Mouse (Mus musculus) right cerebral cortex, postnatal 14 days (tissue): Measurements from ENCODE around the gene A630001G21Rik.

Experiments
- DNase-seq: peaks from one replicate; pipeline ENCODE4 v3.0.0; 2022

Gene A630001G21Rik

DNA sequence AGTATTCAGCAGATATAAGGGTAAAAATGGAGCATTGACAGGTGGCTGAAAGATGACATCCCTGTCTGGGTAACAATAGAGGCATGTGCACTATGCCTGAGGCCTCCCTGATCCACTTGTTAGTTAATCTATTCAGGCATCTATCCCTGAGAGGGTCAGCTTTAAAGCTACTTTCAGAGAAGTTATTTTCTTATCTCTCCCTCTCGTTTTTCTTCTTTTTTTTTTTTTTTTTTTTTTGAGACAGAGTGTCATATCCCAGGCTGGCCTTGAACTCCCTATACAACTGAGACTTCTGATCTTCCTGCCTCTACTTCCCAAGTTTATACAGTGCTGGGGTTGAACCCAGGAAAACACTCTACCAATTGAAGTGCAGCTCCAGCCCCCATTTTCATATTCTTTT is 10.7 kb downstream of the A630001G21Rik start:
- no peak for DNase-seq

DNA sequence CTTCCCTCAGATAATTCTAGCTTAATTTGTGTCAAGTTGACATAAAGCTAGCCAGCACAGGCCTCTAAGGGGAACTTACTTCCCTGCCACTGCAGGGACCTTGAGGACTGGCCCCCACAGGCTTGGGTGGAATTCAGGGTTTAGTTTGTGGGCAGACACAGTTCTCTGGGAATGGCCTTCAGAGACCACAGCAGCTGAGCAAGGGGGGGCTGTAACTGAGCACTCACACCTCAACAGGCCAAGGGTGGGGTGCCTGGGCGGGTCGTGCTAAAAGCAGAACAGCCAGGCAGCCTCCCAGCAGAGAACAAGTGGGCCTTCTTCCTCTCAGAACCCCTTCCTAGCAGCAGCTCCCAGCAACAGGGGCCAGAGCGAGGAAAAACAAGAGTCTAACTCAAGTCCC is 12.3 kb downstream of the A630001G21Rik start:
- no peak for DNase-seq

DNA sequence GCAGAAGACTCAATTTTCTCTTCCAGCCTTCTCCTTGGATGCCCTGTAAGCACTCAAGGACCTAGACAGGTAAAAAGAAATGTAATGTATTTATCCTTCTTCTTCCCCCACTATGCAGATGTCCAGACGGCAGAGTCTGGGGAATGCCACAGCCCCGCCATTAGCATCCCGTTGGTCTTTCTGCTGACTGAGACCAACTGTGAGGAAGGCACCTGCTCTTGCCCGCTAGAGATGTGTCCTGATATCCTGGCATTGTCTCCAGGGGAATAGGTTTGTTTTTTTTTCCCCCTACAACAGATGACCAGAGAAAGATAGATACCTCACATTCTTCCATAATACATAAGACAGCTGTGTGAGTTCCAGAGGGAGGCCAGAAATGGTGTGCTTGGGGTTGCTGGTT is 14.2 kb downstream of the A630001G21Rik start:
- DNase-seq = no peak

DNA sequence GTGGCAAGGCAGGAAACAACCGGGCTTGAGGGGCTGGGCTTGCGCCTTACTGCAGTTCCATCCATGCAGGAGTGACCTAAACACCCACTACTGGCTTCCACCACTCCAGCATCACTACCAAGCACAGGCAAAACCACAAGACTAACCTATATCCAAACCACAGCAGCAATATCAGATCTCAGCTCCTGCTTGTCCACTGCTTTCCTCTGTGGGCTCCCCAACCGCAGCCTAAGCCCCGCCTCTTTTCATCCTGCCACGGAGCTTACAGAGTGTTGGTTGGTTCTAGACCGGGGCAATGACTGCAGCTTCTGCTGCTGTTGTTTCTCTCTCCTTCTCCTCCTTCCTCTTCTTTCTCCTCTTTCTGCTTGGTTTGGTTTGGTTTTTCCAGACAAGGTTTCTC is 15.1 kb downstream of the A630001G21Rik start:
- no peak for DNase-seq

DNA sequence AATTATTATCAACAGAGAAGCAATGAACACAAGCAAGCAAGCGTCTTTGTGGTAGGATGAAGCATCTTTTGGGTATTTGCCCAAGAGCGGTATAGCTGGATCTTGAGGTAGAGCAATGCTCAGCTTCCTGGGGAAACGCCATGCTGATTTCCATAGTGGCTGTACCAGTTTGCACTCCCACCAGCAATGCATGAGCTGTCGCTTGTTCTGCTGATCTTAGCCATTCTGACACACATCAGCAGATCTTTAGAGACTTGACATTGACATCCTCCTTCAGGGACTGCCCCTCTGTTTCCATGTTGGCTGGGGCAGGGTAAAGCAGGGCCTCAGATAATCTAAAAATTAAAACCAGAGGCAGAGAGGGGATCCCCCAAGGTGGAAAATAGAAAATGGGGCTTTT is 16.8 kb downstream of the A630001G21Rik start:
- DNase-seq = no peak

DNA sequence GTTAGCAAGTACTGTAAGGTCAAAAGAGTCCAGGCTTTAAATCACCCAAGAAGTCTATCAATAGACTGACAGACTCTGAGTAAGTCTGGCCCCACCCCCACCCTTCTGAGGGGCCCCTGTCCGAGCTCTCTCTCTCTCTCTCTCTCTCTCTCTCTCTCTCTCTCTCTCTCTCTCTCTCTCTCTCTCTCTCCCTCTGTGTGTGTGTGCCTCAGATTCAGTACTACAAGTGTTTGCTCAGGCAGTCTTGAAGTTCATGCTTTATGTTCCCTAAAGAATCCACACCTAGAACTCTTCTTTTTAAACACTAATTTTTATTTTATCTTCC is 19.5 kb downstream of the A630001G21Rik start:
- no peak for DNase-seq

DNA sequence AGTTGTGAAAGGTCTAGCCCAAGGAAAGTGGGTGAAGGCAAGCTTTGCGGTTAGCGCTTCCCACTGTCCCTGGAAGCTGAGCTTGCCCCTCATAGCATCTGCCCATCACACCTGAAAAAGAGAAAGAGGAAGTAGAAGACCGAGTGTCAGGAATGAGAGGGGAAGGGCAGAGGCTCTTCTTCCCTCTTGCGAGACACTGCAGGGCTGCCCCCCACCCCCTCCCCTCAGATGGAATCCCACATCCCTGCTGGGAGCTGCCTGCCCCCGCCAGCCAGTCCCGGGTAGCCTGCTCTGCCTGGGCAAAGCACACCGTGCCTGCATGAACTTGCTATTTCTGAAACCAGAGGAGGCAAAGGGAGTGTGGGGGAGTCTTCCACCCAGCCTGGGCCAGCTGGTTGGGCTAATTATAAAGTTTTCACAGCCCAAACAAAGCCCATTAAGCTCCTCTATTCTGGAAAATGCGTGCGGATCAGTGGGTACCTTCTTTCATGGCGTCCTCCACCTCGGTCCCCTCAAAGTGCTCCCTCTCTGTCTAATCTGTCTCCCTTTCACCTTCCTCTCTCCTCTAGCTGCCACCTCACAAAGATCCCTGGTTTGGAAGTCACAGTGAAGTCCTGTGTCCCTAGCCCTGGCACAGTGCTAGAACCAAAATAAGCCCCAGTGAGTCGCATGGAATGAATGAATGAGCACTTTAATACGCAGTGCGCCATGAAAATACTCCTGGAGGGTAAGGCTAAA is 20.0 kb downstream of the A630001G21Rik start:
- DNase-seq = peak; percentile 19

DNA sequence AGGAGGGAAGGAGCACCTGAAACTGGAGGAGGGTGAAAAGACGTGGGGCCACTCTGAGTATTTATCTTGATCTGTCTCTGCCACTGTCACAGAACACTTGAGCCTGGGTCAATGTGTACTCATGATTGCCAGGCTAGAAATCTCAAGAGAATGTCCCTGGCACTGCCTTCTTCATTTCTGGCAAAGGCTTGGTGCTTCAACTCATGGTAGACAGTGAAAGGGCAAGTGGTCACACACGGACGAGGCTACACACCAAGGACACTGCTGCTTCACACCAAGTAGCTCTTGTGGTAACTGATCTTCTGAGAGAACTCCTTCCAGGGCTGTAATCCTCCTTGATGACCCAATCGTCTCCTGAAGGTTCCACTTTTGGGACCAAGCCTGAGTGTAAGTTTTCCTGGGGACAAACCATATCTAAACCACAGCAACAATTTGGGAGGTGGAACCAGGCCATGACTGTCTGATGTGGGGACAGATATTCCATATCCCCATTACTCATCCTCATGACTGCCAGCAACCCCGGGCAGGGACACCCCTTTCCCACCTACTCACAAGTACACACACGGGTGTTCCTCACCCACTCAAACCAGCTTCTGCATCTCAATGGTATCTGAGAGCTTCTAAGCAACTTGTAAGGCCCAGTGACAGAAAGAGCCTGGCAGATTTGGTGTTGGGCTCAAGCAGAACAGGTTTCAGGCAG is 20.8 kb downstream of the A630001G21Rik start:
- no peak for DNase-seq

DNA sequence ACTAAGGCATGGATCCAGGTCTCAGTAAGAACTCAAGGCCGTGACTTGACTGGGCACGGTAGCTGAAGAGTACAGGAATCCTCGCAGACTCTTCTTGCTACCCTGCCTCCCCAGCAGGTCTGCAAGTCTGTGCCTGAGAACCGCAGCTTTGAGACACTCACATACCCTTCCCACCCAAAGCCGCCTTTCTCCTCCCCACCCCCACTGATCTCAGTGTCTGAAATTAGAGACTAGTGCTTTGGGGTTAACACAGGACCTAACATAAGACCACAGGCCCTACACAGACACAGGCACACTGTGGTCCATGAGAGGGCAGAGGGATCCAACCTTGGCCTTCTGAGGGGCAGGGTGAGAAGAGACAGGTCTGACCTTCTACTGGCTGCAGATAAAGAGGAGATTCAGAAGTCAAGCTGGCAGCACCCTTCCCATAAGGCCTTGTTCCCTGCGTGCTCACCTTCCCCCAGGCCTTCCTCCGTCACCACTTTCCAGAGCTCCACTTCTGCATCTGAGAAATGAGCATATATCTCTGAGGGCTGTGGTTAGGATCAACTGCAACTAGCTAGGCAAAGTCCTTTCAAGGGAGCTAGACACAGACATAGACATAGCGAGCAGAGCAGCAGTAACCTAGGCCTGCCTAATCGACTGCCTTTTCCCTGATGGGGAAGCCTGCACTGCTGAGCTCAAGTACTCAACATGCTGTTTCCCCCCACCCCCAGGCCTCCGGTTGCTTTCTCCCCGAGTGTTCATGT is 26.3 kb downstream of the A630001G21Rik start:
- DNase-seq = no peak

DNA sequence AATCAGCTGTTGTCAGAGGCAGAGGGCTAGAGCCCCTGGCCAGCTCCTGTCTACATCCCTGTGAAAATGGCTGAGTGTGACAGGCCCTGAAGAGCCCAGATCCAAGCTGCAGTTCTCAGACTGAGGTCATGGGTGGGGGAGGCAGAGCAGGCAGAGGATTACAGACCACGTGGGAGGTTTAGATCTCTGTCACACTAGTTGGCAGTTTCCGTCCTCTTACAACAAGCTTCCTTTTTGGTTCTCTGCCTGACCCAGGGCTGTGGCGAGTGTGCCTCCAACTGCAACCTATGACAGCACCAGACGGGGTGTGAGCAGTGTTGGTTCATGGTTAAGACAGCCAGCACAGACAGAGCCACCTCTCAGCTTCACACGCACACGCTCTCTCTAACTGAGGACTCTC is 26.9 kb downstream of the A630001G21Rik start:
- DNase-seq = no peak

DNA sequence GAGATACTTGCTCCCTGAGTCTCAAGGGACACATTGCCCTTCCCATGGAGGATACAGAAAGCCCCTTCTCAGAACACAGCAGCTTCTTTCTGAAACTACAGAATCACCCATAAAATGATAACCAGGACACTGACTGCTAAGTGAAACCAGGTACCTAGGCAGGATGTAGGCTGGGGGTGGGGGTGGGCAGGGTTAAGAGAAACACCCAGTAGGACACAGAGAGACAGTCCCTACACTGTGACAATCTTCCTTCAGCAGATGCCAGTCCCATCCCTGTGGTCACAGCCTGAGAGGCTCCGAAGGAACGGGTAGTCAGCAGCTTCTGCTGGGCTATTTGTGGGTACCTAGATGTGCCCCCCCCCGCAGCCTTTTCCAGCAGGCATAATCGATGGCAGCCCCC is 27.8 kb downstream of the A630001G21Rik start:
- no peak for DNase-seq

DNA sequence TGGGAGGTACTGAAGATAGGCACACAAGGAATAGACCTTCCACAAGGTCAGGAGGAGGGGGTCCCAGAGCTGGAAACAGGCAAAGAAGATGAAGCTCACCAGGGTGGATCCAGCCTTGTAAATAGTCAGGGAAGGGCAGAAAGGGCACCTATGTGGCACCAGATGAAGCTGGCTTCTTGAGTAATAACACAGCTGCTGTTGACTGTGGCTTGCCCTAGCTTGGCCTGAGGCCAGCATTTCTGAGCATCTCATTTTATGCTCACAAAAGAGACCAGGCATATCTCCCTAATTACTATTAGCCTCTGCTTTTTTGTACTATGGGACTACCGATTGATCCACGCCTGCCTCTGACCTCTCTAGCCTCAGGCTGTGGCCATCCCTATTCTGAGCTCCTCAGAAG is 28.6 kb downstream of the A630001G21Rik start:
- no peak for DNase-seq

DNA sequence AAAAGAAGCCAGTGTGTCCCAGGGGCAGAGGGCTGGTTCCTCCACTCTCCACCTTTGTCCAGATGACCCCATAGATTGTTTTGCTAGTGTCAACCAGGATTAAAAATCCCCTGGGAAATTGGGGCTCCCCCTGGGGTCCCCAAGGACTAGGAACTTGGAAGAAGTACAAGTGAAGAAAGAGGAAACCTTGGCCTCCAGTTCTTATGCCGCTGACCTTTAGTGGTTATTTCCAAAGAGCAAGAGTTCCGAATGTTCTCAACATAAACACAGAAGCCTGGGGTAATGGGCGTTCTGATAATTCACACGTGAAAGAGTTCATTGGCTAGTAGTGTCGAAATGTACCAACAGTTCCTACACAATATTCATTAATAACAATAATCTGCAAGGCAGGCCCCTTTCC is 31.9 kb downstream of the A630001G21Rik start:
- no peak for DNase-seq

DNA sequence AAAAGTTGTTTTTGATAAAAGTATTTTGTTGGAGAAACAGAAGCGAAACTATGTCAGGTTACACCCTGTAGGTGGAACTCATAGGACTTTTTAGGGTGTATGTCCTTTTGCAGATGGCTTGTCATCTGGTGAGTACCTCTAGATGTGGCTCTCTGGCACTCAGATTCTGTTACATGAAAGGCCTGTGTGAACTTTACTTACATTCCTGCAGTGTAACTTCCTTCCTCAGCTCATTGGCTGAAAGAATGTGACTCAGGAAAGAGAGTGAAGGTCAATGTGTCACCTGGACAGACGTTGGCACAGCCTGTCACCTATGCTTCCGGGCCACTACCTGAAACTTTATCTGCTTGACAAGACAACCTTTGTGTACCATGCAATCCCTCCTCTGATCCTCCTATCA is 33.9 kb downstream of the A630001G21Rik start:
- no peak for DNase-seq

DNA sequence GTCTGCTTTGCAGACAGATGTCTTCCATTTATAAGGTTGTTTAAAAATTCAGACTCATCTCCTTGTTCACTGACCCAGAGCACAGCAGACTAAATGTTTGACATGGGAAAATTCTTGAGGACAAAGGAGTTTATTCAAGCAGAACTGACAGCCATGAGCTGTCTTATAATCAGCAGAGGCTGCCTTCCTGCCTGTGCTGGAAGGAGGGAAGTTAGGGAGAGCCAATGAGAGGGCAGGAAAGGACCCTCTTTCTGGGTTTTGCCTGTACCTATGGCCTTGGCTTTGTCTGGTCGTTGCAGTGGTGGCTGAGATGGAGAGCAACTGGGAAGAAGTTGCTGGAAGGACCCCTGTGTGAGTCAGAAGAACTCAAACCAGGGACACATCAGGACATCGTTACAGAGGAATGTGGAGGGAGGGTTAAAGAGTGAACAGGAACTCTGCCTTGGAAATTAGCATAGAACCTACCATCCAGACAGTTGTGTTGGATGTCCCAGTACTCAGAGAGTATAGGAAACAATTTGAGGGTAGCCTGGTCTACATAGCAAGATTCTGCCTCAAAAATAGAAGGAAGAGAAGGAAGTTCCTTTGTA is 35.4 kb downstream of the A630001G21Rik start:
- DNase-seq = no peak

DNA sequence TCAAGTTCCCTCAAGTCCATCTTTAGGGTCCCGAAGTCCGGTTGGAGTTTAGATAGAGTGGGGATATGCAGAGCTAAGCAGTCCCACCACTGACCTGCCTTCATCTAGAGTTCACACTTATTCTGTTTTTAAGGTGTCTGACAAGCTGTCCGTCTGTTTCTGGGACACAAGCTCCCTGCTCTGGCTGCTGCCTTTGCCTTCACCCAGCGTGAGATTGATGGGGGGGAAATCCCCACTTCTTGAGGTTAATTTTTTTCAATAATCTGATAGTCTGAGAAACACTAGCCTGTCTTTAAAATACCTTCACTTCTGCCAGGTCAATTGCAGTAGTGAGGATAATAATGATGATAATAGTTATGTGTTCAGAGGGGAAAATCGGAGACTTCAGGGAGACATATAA is 36.1 kb downstream of the A630001G21Rik start:
- no peak for DNase-seq

DNA sequence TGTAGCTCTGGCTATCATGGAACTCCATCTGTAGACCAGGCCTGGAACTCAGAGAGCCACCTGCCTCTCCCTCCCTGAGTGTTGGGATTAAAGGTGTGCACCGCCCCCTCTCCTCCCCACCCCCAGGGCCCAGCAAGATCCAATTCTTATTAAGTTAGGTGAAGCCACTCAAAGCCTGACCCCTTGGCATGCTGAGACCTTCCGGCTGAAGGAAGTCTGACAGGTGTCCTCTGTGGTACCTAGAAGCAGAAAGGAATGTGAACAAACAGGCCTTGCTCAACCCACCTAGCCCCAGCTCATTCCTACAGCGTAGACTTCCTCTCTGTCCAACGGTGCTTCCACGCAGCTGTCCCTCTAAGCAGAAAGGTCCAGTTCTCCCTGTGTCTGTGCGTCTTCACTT is 37.5 kb downstream of the A630001G21Rik start:
- no peak for DNase-seq

DNA sequence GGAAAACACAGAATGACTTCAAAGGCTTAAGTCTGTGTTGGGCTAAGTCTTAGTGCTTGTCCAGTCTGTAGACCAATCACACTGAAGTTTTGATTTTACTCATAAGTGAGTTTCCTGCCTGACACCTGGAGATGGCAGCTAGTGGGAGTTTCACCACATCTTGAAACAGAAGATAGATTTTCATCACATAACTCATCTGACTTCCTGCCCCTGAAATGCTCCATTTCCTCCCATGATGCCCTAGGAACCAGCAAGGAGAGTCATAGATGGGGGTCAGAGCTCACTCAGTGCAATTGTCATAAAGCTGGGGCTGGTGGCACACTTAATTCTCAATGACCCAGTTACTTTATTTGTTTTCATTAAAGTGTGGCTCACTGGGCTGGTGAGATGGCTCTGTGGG is 38.6 kb downstream of the A630001G21Rik start:
- DNase-seq = no peak

DNA sequence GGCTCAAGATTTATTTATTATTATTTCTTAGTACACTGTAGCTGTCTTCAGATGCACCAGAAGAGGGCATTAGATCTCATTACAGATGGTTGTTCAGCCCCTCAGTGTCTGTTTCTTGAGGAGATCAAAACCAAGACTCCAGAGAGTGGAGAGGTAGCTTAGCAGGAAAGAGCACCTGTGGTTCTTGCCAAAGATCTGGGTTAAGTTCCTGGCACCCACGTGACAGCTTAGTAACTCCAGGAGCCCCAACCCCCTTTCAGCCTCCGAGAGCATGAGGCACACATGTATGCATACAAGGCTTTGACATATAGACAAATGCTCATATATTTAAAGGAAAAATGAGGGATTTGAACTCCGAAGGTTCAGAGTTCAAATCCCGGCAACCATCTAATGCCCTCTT is 39.4 kb downstream of the A630001G21Rik start:
- no peak for DNase-seq

DNA sequence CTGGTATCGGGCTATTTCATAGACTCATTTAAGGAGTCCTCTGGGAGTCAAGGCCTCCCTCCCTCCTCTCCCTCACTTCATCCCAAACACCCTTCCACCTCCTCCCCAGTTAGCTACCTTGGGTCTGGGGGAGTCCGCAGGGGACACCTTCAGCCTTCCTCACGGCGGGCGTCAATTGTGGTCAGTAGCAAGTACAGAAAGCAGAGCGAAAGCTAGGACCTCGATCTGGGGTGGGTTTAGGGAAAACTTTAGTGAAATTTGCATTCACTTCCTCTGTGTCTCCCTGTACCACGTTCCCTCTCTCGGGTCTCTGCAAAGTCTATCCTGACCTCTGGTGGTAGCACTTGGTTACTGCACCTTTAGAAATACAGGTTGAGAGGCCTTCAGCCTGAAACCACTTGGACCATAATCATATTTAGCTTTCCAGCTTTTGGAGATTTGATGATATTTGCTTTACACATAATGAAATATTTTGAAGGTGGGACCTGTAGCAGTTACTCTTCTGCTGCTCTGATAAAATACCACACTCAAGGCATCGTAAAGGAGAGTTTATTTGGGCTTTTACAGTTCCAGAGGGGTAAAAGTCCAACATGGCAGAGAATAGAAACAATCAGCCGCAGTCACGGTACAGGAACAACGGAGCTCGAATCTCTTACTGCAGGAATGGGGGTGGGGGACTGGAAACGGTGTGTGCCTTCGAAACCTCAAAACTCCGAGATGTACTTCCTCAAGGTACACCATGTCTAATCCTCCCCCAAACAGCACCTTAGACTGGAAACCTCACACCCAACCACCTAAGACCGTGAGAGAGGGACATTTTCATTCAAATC is 41.9 kb downstream of the A630001G21Rik start:
- peak; percentile 46 for DNase-seq

DNA sequence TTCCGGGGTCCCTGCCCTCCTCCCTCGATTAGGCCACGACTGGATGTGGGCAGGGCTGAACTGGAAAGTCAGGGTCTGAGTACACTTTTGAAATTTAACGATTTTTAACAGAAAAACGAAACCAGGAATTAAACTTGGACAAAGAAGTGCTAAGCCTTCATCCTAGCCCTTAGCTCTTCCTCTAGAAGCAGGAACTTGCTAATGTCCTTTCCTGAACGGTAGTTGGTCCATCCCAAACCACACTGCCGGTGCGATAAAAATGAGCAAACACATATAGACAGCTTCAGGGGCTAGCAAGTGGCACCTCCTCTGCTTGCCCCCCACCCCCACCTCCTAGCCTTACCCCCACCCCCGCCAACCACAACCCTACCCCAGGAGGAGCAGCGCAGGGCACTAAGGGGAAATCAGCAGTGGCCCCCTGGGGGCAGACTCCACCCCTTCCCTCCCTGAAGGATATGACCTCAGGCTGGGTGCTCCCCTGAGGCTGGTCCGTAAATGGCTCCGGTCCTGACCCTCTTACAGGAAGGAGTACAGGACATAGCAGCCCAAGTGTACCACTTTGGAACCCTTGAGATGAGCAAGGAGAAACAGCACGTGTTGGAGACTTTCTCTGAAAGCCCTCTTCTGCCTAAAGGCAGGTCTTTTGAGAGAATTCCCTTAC is 42.9 kb downstream of the A630001G21Rik start:
- DNase-seq = no peak

DNA sequence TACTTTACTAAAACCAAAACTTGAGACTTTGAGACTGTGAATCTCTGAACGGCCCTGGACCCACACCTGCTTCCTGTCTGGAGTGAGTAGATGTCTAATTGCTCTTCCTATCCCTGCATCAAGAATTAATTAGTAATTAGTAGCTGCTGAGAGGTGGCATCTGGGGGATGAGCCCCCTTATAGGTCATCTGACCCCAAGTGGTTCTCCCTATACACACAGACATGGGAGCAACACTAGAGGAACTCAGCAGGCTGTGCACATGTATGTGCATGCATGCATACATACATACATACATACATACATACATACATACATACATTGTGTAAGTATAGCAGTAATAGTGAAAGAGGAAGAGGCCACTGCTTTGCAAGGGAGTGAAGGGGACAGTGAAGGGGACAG is 43.9 kb downstream of the A630001G21Rik start:
- no peak for DNase-seq
